Mouse (Mus musculus): Measurements from ENCODE around the gene Lep. TPM values are rescaled to one million over a fixed set of nuclear protein-coding genes. Genes with fewer than 3 reads are reported as not detected.

Lep gene
- polyA plus RNA-seq, 1 experiment, result not detected

DNA sequence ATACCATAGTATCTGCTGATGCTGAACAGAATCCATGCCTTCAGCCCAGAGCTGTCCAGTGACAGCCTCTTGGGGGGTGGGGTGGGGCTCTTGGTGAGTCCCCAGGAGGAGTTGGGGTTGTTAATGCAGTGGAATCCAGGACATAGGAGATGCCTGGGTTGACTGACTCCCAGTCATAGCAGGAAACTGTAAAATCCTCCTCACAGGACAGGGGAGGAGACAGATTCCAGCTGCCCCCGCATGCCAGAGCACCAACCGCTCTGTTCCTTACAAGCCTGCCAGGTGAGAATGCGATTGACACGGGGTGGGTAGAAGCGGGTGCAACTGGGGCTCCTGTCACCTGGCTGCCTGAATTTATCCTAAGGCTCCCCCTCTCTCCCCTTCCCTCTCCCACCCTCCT, 37.9 kb upstream of the Lep start:
- Histone ChIP-seq H3K4me1 (ENCODE audit: control insufficient read depth, insufficient read depth, low read length) (peaks cover 29% of the 10 kb centered on the region), H3K27ac (ENCODE audit: insufficient read depth, low read length) (no peak overlapping the region), H3K27me3 (ENCODE audit: control insufficient read depth, insufficient read depth, low read length) (no peaks in the 10 kb centered on the region), H3K4me3 (replicated peaks; ENCODE audit: insufficient read depth, low read depth, low read length) (no peak overlapping the region)
- WGBS, result 61% methylated on average over 5 of the region's 5 CpGs
- TF ChIP-seq POLR2A (IDR thresholded peaks at IDR 0.05; ENCODE audit: borderline replicate concordance, insufficient read depth, low read length), result no peak
- no peak for TF ChIP-seq CTCF (IDR thresholded peaks at IDR 0.05; ENCODE audit: borderline replicate concordance, insufficient read depth, low read depth, low read length)
- no peak for DNase-seq

DNA sequence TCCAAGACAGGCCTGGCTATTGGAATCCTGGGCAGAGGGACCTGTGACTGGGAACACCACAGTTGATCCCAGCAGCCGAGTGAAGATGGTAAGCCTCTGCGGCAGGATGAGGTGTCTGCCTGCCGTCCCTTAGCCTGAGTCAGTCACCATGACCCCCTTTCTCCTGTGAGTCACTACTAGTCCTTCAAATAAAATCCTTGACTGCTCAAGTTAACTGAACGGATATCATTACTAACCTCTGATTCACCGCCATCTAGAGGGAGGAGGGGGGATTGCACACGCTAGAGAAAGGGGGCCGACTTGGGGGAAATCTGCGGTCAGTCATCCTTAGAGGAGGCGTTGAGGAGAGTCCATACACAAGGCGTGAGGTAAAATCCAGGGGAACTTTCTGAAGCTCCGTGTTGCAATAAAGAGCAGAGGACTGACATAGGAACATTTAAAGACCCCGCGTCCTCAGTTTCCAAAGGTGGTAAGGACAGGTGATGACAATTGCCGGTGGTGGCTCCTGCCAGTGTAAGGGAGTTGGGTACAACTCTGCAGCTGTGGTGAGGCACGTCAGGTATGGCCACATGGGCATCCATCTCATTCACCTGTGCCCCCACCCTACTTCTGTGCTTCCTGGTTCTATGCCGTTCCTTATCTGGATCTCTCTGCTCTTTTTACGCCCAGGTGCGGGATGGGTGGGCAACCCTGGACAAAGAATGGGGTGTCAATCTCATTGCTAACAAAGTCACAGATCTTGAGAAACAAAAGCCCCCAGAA, 36.6 kb upstream of the Lep start:
- 43% methylated on average over 18 of the region's 18 CpGs for WGBS

DNA sequence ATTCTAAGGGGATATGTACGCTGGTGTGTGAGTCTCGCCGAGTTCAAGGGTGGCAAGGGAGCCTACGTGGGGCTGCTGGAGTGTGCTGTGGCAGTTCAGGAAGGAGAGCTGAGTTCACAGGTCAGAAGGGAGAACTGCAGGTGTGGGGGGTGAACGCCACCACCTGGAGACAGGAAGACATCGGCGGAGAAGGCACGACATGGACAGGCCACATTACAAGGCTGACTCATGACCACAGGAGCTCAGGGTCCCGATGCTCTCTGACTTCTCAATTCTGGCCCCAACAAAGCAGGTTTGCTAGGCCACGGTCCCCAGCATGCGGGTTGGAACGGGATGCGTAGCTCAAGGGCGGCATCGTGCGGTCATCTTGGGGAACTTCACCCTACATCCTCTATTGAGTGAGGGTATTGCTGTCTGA, 36.0 kb upstream of the Lep start:
- TF ChIP-seq POLR2A (IDR thresholded peaks at IDR 0.05; ENCODE audit: borderline replicate concordance, insufficient read depth, low read length) (no peak), CTCF (IDR thresholded peaks at IDR 0.05; ENCODE audit: borderline replicate concordance, insufficient read depth, low read depth, low read length) (peak; percentile 99)
- no peak overlapping the region for H3K4me3 ChIP-seq (replicated peaks; ENCODE audit: insufficient read depth, low read depth, low read length)
- 3% methylated on average over 16 of the region's 16 CpGs for WGBS

More for the DNA sequence above, 36.6 kb upstream of the Lep start:
- peak; percentile 63; the same call in 1 of the 2 replicates for TF ChIP-seq CTCF (IDR thresholded peaks at IDR 0.05; ENCODE audit: borderline replicate concordance, insufficient read depth, low read depth, low read length)
- TF ChIP-seq POLR2A (IDR thresholded peaks at IDR 0.05; ENCODE audit: borderline replicate concordance, insufficient read depth, low read length), result no peak
- peak; percentile 61 to 73 for DNase-seq
- Histone ChIP-seq H3K4me1 (ENCODE audit: control insufficient read depth, insufficient read depth, low read length) (peaks cover 24% of the 10 kb centered on the region), H3K4me3 (replicated peaks; ENCODE audit: insufficient read depth, low read depth, low read length) (no peak overlapping the region), H3K27ac (ENCODE audit: insufficient read depth, low read length) (no peak overlapping the region), H3K27me3 (ENCODE audit: control insufficient read depth, insufficient read depth, low read length) (no peaks in the 10 kb centered on the region)

DNA sequence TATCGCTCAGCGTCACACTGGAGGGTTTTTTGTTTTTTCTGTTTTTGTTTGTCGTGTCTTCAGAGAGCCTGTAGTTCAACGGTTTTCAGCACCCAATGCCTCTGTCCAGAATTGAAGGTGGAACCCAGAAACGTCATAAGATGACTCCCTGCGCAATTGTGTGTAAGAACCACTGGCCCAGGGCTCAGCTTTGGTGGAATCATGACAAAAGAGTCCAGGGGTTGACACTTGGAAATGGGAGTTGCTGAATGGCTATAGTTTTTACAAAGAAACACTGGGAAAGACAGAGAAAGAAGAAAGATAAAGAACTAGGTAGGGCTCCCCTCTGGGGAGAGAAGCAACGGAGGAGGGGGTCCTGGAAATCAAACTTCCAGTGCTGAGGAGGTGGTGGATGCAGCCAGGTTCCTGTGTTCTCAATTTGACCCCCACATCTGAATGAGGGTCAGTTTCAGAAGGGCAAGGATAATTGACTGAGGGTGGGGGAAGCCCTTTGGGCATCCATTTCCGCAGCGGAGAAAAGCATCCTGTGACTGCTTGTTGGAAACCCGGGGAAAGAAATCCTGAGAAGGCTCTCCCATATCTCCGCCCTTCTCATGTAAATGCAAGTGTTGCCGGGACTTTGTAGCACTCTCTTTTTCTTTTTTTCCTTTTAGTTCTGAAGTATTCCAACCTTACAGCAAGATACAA, 34.1 kb upstream of the Lep start:
- Histone ChIP-seq H3K27ac (ENCODE audit: insufficient read depth, low read length) (no peak overlapping the region), H3K27me3 (ENCODE audit: control insufficient read depth, insufficient read depth, low read length) (no peaks in the 10 kb centered on the region), H3K4me3 (replicated peaks; ENCODE audit: insufficient read depth, low read depth, low read length) (no peak overlapping the region), H3K4me1 (ENCODE audit: control insufficient read depth, insufficient read depth, low read length) (peaks cover 19% of the 10 kb centered on the region)
- TF ChIP-seq CTCF (IDR thresholded peaks at IDR 0.05; ENCODE audit: borderline replicate concordance, insufficient read depth, low read depth, low read length), result no peak
- TF ChIP-seq POLR2A (IDR thresholded peaks at IDR 0.05; ENCODE audit: borderline replicate concordance, insufficient read depth, low read length), result no peak
- WGBS, result 63% methylated on average over 12 of the region's 12 CpGs
- DNase-seq, result no peak

More for the DNA sequence above, 36.0 kb upstream of the Lep start:
- peak; percentile 75 to 86 for DNase-seq
- Histone ChIP-seq H3K27me3 (ENCODE audit: control insufficient read depth, insufficient read depth, low read length) (no peaks in the 10 kb centered on the region), H3K4me1 (ENCODE audit: control insufficient read depth, insufficient read depth, low read length) (peaks cover 21% of the 10 kb centered on the region), H3K27ac (ENCODE audit: insufficient read depth, low read length) (no peak overlapping the region)

DNA sequence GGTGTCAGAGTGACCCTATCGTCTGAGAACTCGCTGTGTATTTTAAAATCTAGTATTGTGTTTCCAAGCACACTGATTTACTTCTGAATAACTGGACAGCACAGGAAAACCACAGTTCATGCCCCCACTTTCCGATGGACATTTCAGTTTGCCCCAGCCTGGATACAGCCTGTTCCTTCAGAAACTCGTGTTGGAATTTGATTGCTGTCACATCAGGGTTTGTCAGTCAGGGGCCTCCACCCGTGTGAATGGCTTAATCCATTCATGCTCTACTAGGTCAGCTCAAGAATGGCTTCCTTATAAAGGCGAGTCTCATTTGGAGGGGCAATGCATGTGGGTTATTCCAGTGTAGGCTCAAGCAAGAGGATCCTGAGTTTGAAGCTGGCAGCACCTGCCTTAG, 33.3 kb upstream of the Lep start:
- Histone ChIP-seq H3K27ac (ENCODE audit: insufficient read depth, low read length) (no peak overlapping the region), H3K4me1 (ENCODE audit: control insufficient read depth, insufficient read depth, low read length) (peaks cover 19% of the 10 kb centered on the region), H3K4me3 (replicated peaks; ENCODE audit: insufficient read depth, low read depth, low read length) (no peak overlapping the region), H3K27me3 (ENCODE audit: control insufficient read depth, insufficient read depth, low read length) (no peaks in the 10 kb centered on the region)
- WGBS, result 39% methylated on average over 6 of the region's 6 CpGs
- DNase-seq, result no peak
- TF ChIP-seq CTCF (IDR thresholded peaks at IDR 0.05; ENCODE audit: borderline replicate concordance, insufficient read depth, low read depth, low read length) (no peak), POLR2A (IDR thresholded peaks at IDR 0.05; ENCODE audit: borderline replicate concordance, insufficient read depth, low read length) (no peak)

DNA sequence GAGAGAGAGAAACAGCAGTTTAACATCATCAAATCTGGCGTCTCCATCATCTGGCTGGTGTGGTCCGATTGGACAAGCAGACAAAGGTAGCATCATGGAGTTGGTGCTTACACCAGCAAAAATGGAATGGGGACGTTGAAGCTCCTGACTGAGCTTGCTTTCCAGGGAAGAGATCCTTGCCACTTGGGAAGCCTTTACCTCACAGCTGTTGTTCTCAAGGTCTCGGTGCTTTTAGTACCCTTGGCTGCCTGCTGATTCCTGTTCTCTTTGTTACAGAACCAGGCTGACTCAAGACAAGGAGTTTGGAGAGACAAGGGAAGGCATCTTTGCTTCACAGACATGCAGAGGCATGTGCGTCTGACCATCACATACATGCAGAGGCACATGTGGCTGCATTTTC, 31.9 kb upstream of the Lep start:
- Histone ChIP-seq H3K27me3 (ENCODE audit: control insufficient read depth, insufficient read depth, low read length) (no peaks in the 10 kb centered on the region), H3K4me3 (replicated peaks; ENCODE audit: insufficient read depth, low read depth, low read length) (no peak overlapping the region), H3K4me1 (ENCODE audit: control insufficient read depth, insufficient read depth, low read length) (peaks cover 18% of the 10 kb centered on the region), H3K27ac (ENCODE audit: insufficient read depth, low read length) (no peak overlapping the region)
- 66% methylated on average over 5 of the region's 5 CpGs for WGBS
- TF ChIP-seq CTCF (IDR thresholded peaks at IDR 0.05; ENCODE audit: borderline replicate concordance, insufficient read depth, low read depth, low read length) (no peak), POLR2A (IDR thresholded peaks at IDR 0.05; ENCODE audit: borderline replicate concordance, insufficient read depth, low read length) (no peak)
- no peak for DNase-seq

DNA sequence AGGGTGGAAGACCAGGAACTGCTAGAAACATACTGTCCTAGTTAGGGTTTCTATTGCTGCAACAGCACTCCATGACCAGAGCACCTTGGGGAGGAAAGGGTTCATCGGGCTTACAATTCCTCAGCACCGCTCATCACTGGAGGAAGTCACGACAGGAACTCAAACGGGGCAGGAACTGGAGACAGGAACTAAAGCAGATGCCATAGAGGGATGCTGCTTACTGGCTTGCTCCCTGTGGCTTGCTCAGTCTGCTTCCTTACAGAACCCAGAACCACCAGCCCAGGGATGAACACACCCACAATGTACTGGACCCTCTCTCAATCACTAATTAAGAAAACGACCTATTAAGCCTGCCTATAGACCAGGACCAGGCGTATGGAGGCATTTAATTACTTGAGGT, 30.5 kb upstream of the Lep start:
- WGBS, result 73% methylated on average over 6 of the region's 6 CpGs
- Histone ChIP-seq H3K27ac (ENCODE audit: insufficient read depth, low read length) (no peak overlapping the region), H3K4me3 (replicated peaks; ENCODE audit: insufficient read depth, low read depth, low read length) (no peak overlapping the region), H3K4me1 (ENCODE audit: control insufficient read depth, insufficient read depth, low read length) (peaks cover 14% of the 10 kb centered on the region; the same call in 1 of the 2 replicates), H3K27me3 (ENCODE audit: control insufficient read depth, insufficient read depth, low read length) (no peaks in the 10 kb centered on the region)
- TF ChIP-seq POLR2A (IDR thresholded peaks at IDR 0.05; ENCODE audit: borderline replicate concordance, insufficient read depth, low read length) (no peak), CTCF (IDR thresholded peaks at IDR 0.05; ENCODE audit: borderline replicate concordance, insufficient read depth, low read depth, low read length) (no peak)
- no peak for DNase-seq

DNA sequence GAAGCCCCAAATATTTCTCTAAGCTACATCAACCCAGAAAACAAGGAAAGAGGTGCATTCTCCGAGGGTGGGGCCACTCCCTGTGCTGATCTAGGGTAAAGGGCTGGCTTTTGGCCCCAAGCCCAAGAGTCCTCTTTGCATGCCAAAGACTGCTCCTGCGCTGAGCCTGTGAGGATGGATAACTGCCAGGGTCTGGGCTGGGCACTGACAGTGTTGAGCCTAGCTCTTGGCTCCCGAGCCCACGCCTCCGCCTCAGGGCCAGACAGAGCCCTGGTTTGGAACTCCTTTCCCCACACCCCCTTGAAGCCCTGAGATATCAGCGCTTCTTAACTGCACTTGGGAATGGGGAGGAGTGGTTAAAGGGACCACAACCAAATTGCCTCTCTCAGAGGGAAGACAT, 28.8 kb upstream of the Lep start:
- Histone ChIP-seq H3K4me3 (replicated peaks; ENCODE audit: insufficient read depth, low read depth, low read length) (no peak overlapping the region), H3K27ac (ENCODE audit: insufficient read depth, low read length) (no peak overlapping the region), H3K27me3 (ENCODE audit: control insufficient read depth, insufficient read depth, low read length) (no peaks in the 10 kb centered on the region), H3K4me1 (ENCODE audit: control insufficient read depth, insufficient read depth, low read length) (peaks cover 14% of the 10 kb centered on the region; the same call in 1 of the 2 replicates)
- WGBS, result 4% methylated on average over 6 of the region's 6 CpGs
- TF ChIP-seq CTCF (IDR thresholded peaks at IDR 0.05; ENCODE audit: borderline replicate concordance, insufficient read depth, low read depth, low read length) (no peak), POLR2A (IDR thresholded peaks at IDR 0.05; ENCODE audit: borderline replicate concordance, insufficient read depth, low read length) (no peak)
- DNase-seq, result peak; percentile 88 to 92

All from cerebellum, adult 2 months (tissue).